Mouse (Mus musculus): ENCODE measurements around the gene Tgm1. TPM values are rescaled to one million over a fixed set of nuclear protein-coding genes. Genes with fewer than 3 reads are reported as not detected.

The Tgm1 gene
- polyA plus RNA-seq, 1 experiment from 2014 or later, result 2.1 TPM

DNA sequence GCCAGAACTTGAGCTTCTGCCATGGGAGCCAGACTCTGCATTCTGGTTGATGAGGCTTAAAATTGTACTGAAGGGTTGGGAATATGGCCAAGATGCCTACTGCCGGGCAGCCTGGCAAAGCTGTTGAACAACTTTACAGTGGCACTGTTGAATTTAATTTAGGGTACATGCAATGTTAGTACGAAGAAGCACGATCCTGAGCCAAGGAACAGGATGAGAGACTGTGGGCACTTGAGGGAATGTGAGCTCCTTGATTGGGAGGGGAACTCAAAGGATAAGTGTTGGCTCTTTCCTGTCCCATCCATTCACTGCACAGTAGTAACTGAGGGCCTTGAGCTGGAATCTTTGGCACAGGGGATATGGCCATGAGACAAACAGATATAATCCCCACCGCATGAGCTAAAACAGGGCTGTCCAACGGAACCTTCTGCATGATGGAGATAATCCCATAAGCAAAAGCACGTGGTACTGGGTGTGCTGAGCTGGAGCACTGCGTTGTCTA lies 16.9 kb upstream of the Tgm1 start:
- Histone ChIP-seq H3K9ac (ENCODE audit: low read length) (no peak overlapping the region), H3K27me3 (ENCODE audit: control insufficient read depth, insufficient read depth, low read length) (no peaks in the 10 kb centered on the region), H3K27ac (replicated peaks; ENCODE audit: low read depth, low read length) (no peak overlapping the region), H3K4me2 (ENCODE audit: low read depth, severe bottlenecking) (no peak overlapping the region), H3K9me3 (ENCODE audit: control insufficient read depth, low read length) (no peaks in the 10 kb centered on the region), H3K4me1 (ENCODE audit: control insufficient read depth, insufficient read depth, low read length) (no peaks in the 10 kb centered on the region), H3K36me3 (ENCODE audit: control insufficient read depth, insufficient read depth, low read length) (no peaks in the 10 kb centered on the region), H3K4me3 (ENCODE audit: low read depth, low read length) (no peak overlapping the region)
- DNase-seq (ENCODE audit: low spot score) (no peak), ATAC-seq (ENCODE audit: insufficient number of reproducible peaks, low FRiP score, low TSS enrichment, low read depth) (no peak)
- 87% methylated on average over 7 of the region's 7 CpGs for WGBS

GRCm38 (mm10) chr14:55730116-55730515 lies 16.4 kb upstream of the Tgm1 start:
- no peak for DNase-seq (ENCODE audit: low spot score)
- H3K4me3 ChIP-seq (ENCODE audit: low read depth, low read length), result no peak overlapping the region
- H3K27ac ChIP-seq (replicated peaks; ENCODE audit: low read depth, low read length), result no peak overlapping the region
- H3K4me2 ChIP-seq (ENCODE audit: low read depth, severe bottlenecking), result no peak overlapping the region
- H3K36me3 ChIP-seq (ENCODE audit: control insufficient read depth, insufficient read depth, low read length), result no peaks in the 10 kb centered on the region
- H3K4me1 ChIP-seq (ENCODE audit: control insufficient read depth, insufficient read depth, low read length), result no peaks in the 10 kb centered on the region
- H3K27me3 ChIP-seq (ENCODE audit: control insufficient read depth, insufficient read depth, low read length), result no peaks in the 10 kb centered on the region
- 73% methylated on average over 7 of the region's 7 CpGs for WGBS
- no peak for ATAC-seq (ENCODE audit: insufficient number of reproducible peaks, low FRiP score, low TSS enrichment, low read depth)
- no peak overlapping the region for H3K9ac ChIP-seq (ENCODE audit: low read length)
- no peaks in the 10 kb centered on the region for H3K9me3 ChIP-seq (ENCODE audit: control insufficient read depth, low read length)

- ATAC-seq (ENCODE audit: insufficient number of reproducible peaks, low FRiP score, low TSS enrichment, low read depth) (no peak), DNase-seq (ENCODE audit: low spot score) (no peak)
- Histone ChIP-seq H3K4me2 (ENCODE audit: low read depth, severe bottlenecking) (no peak overlapping the region), H3K27ac (replicated peaks; ENCODE audit: low read depth, low read length) (no peak overlapping the region), H3K9me3 (ENCODE audit: control insufficient read depth, low read length) (no peaks in the 10 kb centered on the region), H3K27me3 (ENCODE audit: control insufficient read depth, insufficient read depth, low read length) (no peaks in the 10 kb centered on the region), H3K36me3 (ENCODE audit: control insufficient read depth, insufficient read depth, low read length) (no peaks in the 10 kb centered on the region), H3K4me1 (ENCODE audit: control insufficient read depth, insufficient read depth, low read length) (no peaks in the 10 kb centered on the region), H3K9ac (ENCODE audit: low read length) (no peak overlapping the region), H3K4me3 (ENCODE audit: low read depth, low read length) (no peak overlapping the region)
- WGBS, result 78% methylated on average over 8 of the region's 8 CpGs
These were observed 14.4 kb upstream of the Tgm1 start for GRCm38 (mm10) chr14:55727889-55728685.

DNA sequence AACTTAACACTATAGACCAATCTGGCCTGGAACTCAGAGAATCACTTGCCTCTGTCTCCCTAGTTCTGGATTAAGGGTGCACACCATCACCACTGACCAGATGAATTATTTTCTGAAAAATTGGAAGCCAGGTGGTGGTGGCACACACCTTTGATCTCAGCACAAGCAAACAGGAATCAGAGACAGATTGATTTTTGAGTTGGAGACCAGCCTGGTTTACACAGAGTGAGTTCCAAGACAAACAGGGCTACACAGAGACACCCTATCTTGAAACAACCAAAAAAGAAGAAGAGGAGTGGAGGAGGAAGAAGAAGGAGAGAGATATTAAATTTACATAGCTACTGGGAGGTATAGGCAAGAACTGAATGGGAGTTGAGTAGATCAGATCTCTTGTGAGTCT lies 12.5 kb upstream of the Tgm1 start:
- no peak for DNase-seq (ENCODE audit: low spot score)
- Histone ChIP-seq H3K4me3 (ENCODE audit: low read depth, low read length) (no peak overlapping the region), H3K9me3 (ENCODE audit: control insufficient read depth, low read length) (no peaks in the 10 kb centered on the region), H3K36me3 (ENCODE audit: control insufficient read depth, insufficient read depth, low read length) (no peaks in the 10 kb centered on the region), H3K27ac (replicated peaks; ENCODE audit: low read depth, low read length) (no peak overlapping the region), H3K4me1 (ENCODE audit: control insufficient read depth, insufficient read depth, low read length) (peaks cover 1% of the 10 kb centered on the region; the same call in 1 of the 2 replicates), H3K9ac (ENCODE audit: low read length) (no peak overlapping the region), H3K27me3 (ENCODE audit: control insufficient read depth, insufficient read depth, low read length) (no peaks in the 10 kb centered on the region), H3K4me2 (ENCODE audit: low read depth, severe bottlenecking) (no peak overlapping the region)
- no peak for ATAC-seq (ENCODE audit: insufficient number of reproducible peaks, low FRiP score, low TSS enrichment, low read depth)

GRCm38 (mm10) chr14:55724411-55724871 lies 10.7 kb upstream of the Tgm1 start:
- Histone ChIP-seq H3K9me3 (ENCODE audit: control insufficient read depth, low read length) (no peaks in the 10 kb centered on the region), H3K4me1 (ENCODE audit: control insufficient read depth, insufficient read depth, low read length) (peaks cover 6% of the 10 kb centered on the region; the same call in 1 of the 2 replicates), H3K4me3 (ENCODE audit: low read depth, low read length) (no peak overlapping the region), H3K36me3 (ENCODE audit: control insufficient read depth, insufficient read depth, low read length) (no peaks in the 10 kb centered on the region), H3K27ac (replicated peaks; ENCODE audit: low read depth, low read length) (no peak overlapping the region), H3K27me3 (ENCODE audit: control insufficient read depth, insufficient read depth, low read length) (no peaks in the 10 kb centered on the region), H3K9ac (ENCODE audit: low read length) (no peak overlapping the region), H3K4me2 (ENCODE audit: low read depth, severe bottlenecking) (no peak overlapping the region)
- no peak for ATAC-seq (ENCODE audit: insufficient number of reproducible peaks, low FRiP score, low TSS enrichment, low read depth)
- DNase-seq (ENCODE audit: low spot score), result no peak
- 68% methylated on average over 8 of the region's 8 CpGs for WGBS

- H3K4me3 ChIP-seq (ENCODE audit: low read depth, low read length), result no peak overlapping the region
- H3K27me3 ChIP-seq (ENCODE audit: control insufficient read depth, insufficient read depth, low read length), result no peaks in the 10 kb centered on the region
- H3K27ac ChIP-seq (replicated peaks; ENCODE audit: low read depth, low read length), result no peak overlapping the region
- H3K4me1 ChIP-seq (ENCODE audit: control insufficient read depth, insufficient read depth, low read length), result peaks cover 6% of the 10 kb centered on the region; the same call in 1 of the 2 replicates
- 97% methylated on average over 7 of the region's 7 CpGs for WGBS
- no peaks in the 10 kb centered on the region for H3K36me3 ChIP-seq (ENCODE audit: control insufficient read depth, insufficient read depth, low read length)
- H3K4me2 ChIP-seq (ENCODE audit: low read depth, severe bottlenecking), result no peak overlapping the region
- no peak overlapping the region for H3K9ac ChIP-seq (ENCODE audit: low read length)
- DNase-seq (ENCODE audit: low spot score), result no peak
- no peaks in the 10 kb centered on the region for H3K9me3 ChIP-seq (ENCODE audit: control insufficient read depth, low read length)
- ATAC-seq (ENCODE audit: insufficient number of reproducible peaks, low FRiP score, low TSS enrichment, low read depth), result no peak
These were observed 9.7 kb upstream of the Tgm1 start for GRCm38 (mm10) chr14:55723433-55723832.

- Histone ChIP-seq H3K4me2 (ENCODE audit: low read depth, severe bottlenecking) (peak overlapping the region; percentile 66), H3K9ac (ENCODE audit: low read length) (peak overlapping the region; percentile 14; the same call in 1 of the 2 replicates), H3K4me3 (ENCODE audit: low read depth, low read length) (peak overlapping the region; percentile 73), H3K36me3 (ENCODE audit: control insufficient read depth, insufficient read depth, low read length) (no peaks in the 10 kb centered on the region), H3K27me3 (ENCODE audit: control insufficient read depth, insufficient read depth, low read length) (no peaks in the 10 kb centered on the region), H3K9me3 (ENCODE audit: control insufficient read depth, low read length) (no peaks in the 10 kb centered on the region), H3K27ac (replicated peaks; ENCODE audit: low read depth, low read length) (no peak overlapping the region), H3K4me1 (ENCODE audit: control insufficient read depth, insufficient read depth, low read length) (peaks cover 6% of the 10 kb centered on the region; the same call in 1 of the 2 replicates)
- ATAC-seq (ENCODE audit: insufficient number of reproducible peaks, low FRiP score, low TSS enrichment, low read depth), result no peak
- WGBS, result 51% methylated on average over 8 of the region's 8 CpGs
- no peak for DNase-seq (ENCODE audit: low spot score)
These were observed 8.8 kb upstream of the Tgm1 start for GRCm38 (mm10) chr14:55722438-55722945.

- ATAC-seq (ENCODE audit: insufficient number of reproducible peaks, low FRiP score, low TSS enrichment, low read depth) (peak; percentile 90), DNase-seq (ENCODE audit: low spot score) (peak; percentile 98)
- peak within 1 kb of the TSS; percentile 66 for H3K4me2 ChIP-seq (ENCODE audit: low read depth, severe bottlenecking)
- peaks cover 6% of the 10 kb centered on the region; the same call in 1 of the 2 replicates for H3K4me1 ChIP-seq (ENCODE audit: control insufficient read depth, insufficient read depth, low read length)
- no peaks in the 10 kb centered on the region for H3K27me3 ChIP-seq (ENCODE audit: control insufficient read depth, insufficient read depth, low read length)
- under 1% methylated on average over 50 of the region's 50 CpGs for WGBS
- peak within 1 kb of the TSS; percentile 73 for H3K4me3 ChIP-seq (ENCODE audit: low read depth, low read length)
- H3K36me3 ChIP-seq (ENCODE audit: control insufficient read depth, insufficient read depth, low read length), result no peaks in the 10 kb centered on the region
- H3K9me3 ChIP-seq (ENCODE audit: control insufficient read depth, low read length), result no peaks in the 10 kb centered on the region
- no peak within 1 kb of the TSS; the same call in 1 of the 2 replicates for H3K27ac ChIP-seq (replicated peaks; ENCODE audit: low read depth, low read length)
- H3K9ac ChIP-seq (ENCODE audit: low read length), result peak within 1 kb of the TSS; percentile 74
These were observed 8.1 kb upstream of the Tgm1 start, which contains the start of gene Rabggta for GRCm38 (mm10) chr14:55721700-55722437. TSS of gene Rabggta (minus strand) at chr14:55722263.
